Mouse (Mus musculus): ENCODE measurements around the gene Cyp39a1.

- TF ChIP-seq CTCF (IDR thresholded peaks at IDR 0.05; ENCODE audit: low read depth) (no peak), EP300 (IDR thresholded peaks at IDR 0.05; ENCODE audit: low read depth) (no peak)
Measured at GRCm38 (mm10) chr17:43671907-43672306, 4.7 kb downstream of the Cyp39a1 start.
